ENCODE assay signal across 8 mouse cellular contexts in the genomic region with DNA sequence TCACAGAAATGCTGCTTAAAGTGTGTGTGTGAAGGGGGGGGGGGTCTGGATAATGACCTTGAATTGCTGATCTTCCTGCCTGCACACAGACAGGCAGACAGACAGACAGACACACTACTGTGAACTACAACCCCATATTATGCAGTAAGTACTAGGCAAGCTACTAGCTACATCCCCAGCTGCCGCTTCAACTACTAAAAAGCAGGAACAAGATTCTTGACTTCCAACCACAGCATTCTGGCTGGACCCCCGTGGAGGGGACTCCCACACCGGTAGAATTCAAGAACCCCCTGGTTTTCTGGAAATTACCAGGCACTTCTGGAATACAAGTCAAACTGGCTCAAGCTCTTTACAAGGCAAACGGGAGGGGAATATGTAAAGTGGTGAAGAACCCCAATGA. TPM values are rescaled to one million over a fixed set of nuclear protein-coding genes. Genes with fewer than 3 reads are reported as not detected.
DNase-seq lines count a peak whose midpoint lies in the region; ATAC-seq and TF ChIP-seq lines count a peak whose summit lies in the region.

No protein-coding gene starts in this region.

- peaks cover 39% of the 10 kb centered on the region for H3K4me1 ChIP-seq in embryonic facial prominence, embryonic 14.5 days (ENCODE audit: control insufficient read depth, insufficient read depth, low read length)
- H3K4me1 ChIP-seq in intestine, embryonic 16.5 days (ENCODE audit: control insufficient read depth, insufficient read depth, low read length) = peaks cover 44% of the 10 kb centered on the region
- peaks cover 38% of the 10 kb centered on the region for H3K4me1 ChIP-seq in neural tube, embryonic 12.5 days

- intact Hi-C loops in left cerebral cortex, adult 2 months (cut with DNase I) = loop anchor here (2.0 to 10.0 kb wide), 3 partner anchors 15 to 169 kb away; no protein-coding TSS in a partner anchor
- intact Hi-C loops in left cerebral cortex, postnatal 36 days (cut with DNase I) = loop anchor here (5.0 kb wide), 2 partner anchors 38 to 47 kb away; no protein-coding TSS in a partner anchor

- H3K36me3 ChIP-seq in embryonic facial prominence, embryonic 14.5 days (ENCODE audit: control insufficient read depth, insufficient read depth, low read length) = no peaks in the 10 kb centered on the region
- H3K36me3 ChIP-seq in intestine, embryonic 16.5 days (ENCODE audit: control insufficient read depth, insufficient read depth, low read length) = no peaks in the 10 kb centered on the region
- H3K36me3 ChIP-seq in neural tube, embryonic 12.5 days = no peaks in the 10 kb centered on the region

- peak overlapping the region; percentile 85 for H3K9ac ChIP-seq in embryonic facial prominence, embryonic 14.5 days (ENCODE audit: low read depth, low read length)
- peak overlapping the region; percentile 95 for H3K9ac ChIP-seq in intestine, embryonic 16.5 days (ENCODE audit: low read depth, low read length)
- H3K9ac ChIP-seq in neural tube, embryonic 12.5 days = no peak overlapping the region

- ATAC-seq in embryonic facial prominence, embryonic 14.5 days (ENCODE audit: low read depth) = no peak
- no peak for ATAC-seq in intestine, embryonic 16.5 days
- ATAC-seq in neural tube, embryonic 12.5 days (ENCODE audit: low FRiP score, low read depth) = no peak

- 21% methylated on average over 4 of the region's 4 CpGs for WGBS in embryonic facial prominence, embryonic 14.5 days
- WGBS in intestine, embryonic 16.5 days = 20% methylated on average over 4 of the region's 4 CpGs
- 35% methylated on average over 4 of the region's 4 CpGs for WGBS in neural tube, embryonic 12.5 days

- no peaks in the 10 kb centered on the region for H3K9me3 ChIP-seq in embryonic facial prominence, embryonic 14.5 days (ENCODE audit: control insufficient read depth, low read length)
- no peaks in the 10 kb centered on the region for H3K9me3 ChIP-seq in intestine, embryonic 16.5 days (ENCODE audit: control insufficient read depth, low read length)
- no peaks in the 10 kb centered on the region for H3K9me3 ChIP-seq in neural tube, embryonic 12.5 days

- peak overlapping the region; percentile 77 for H3K4me2 ChIP-seq in embryonic facial prominence, embryonic 14.5 days (ENCODE audit: low read depth, low read length)
- H3K4me2 ChIP-seq in intestine, embryonic 16.5 days (ENCODE audit: low read depth, low read length) = peak overlapping the region; percentile 88
- peak overlapping the region; percentile 99 for H3K4me2 ChIP-seq in neural tube, embryonic 12.5 days (replicated peaks)

- TF ChIP-seq CTCF in left cerebral cortex, adult 2 months (IDR thresholded peaks at IDR 0.05) = no peak

- peak overlapping the region; percentile 78 for H3K27ac ChIP-seq in left cerebral cortex, adult 2 months
- peak overlapping the region; percentile 89; the same call in 1 of the 2 replicates for H3K27ac ChIP-seq in embryonic facial prominence, embryonic 14.5 days (replicated peaks; ENCODE audit: low read depth, low read length)
- peak overlapping the region; percentile 96 for H3K27ac ChIP-seq in intestine, embryonic 16.5 days (ENCODE audit: low read length)
- H3K27ac ChIP-seq in neural tube, embryonic 12.5 days = no peak overlapping the region

- no peaks in the 10 kb centered on the region for H3K27me3 ChIP-seq in embryonic facial prominence, embryonic 14.5 days (replicated peaks; ENCODE audit: control insufficient read depth, insufficient read depth, low read length)
- no peaks in the 10 kb centered on the region for H3K27me3 ChIP-seq in intestine, embryonic 16.5 days (replicated peaks; ENCODE audit: control insufficient read depth, insufficient read depth, low read length)
- 0 out of 2 replicates have a peak, but pooled peaks cover 4% of the 10 kb centered on the region for H3K27me3 ChIP-seq in neural tube, embryonic 12.5 days (replicated peaks)

- no peak for DNase-seq in left cerebral cortex, adult 2 months (ENCODE audit: extremely low spot score in 1 of 2, low spot score in 2 of 2)
- no peak for DNase-seq in left cerebral cortex, postnatal 36 days (ENCODE audit: low spot score in 2 of 2)
- no peak for DNase-seq in embryonic facial prominence, embryonic 14.5 days (ENCODE audit: low spot score)
- no peak for DNase-seq in thymus, postnatal 36 days
- no peak for DNase-seq in gastrocnemius, postnatal 4 days (ENCODE audit: low spot score in 2 of 2)
- no peak for DNase-seq in left cerebral cortex, adult 11 months (ENCODE audit: low spot score)

- peak overlapping the region; percentile 72 for H3K4me3 ChIP-seq in left cerebral cortex, adult 2 months
- peak overlapping the region; percentile 86 for H3K4me3 ChIP-seq in embryonic facial prominence, embryonic 14.5 days (ENCODE audit: low read depth, low read length)
- peak overlapping the region; percentile 91 for H3K4me3 ChIP-seq in intestine, embryonic 16.5 days (ENCODE audit: low read length)
- H3K4me3 ChIP-seq in neural tube, embryonic 12.5 days = peak overlapping the region; percentile 67

RNA-seq across cellular contexts. Expression of gene Rassf3, which starts 1.9 kb away (rescaled TPM):
- total RNA-seq in left cerebral cortex, adult 2 months (2021) = 10 to 100 TPM; 39.4 to 40.1 TPM
- 10 to 100 TPM; 30.8 to 47.3 TPM for total RNA-seq in left cerebral cortex, postnatal 36 days (2021)
- polyA plus RNA-seq in embryonic facial prominence, embryonic 14.5 days (2014; fragmentation: Nextera tagmentation; extraction: Ambion mirVana) = 23.6 and 27.0 TPM in 2 replicates
- polyA plus RNA-seq in intestine, embryonic 16.5 days (2015; fragmentation: Nextera tagmentation; extraction: Ambion mirVana) = 15.7 and 22.2 TPM in 2 replicates
- 11.4 and 13.5 TPM in 2 replicates for polyA plus RNA-seq in neural tube, embryonic 12.5 days (2016; fragmentation: Nextera tagmentation; extraction: Ambion mirVana)
- total RNA-seq in gastrocnemius, postnatal 4 days (2021) = 10 to 100 TPM; 70.0 to 78.2 TPM
